Mouse (Mus musculus) neural tube, embryonic 14.5 days (tissue): ENCODE data around the gene Fbxo4. TPM values are rescaled to one million over a fixed set of nuclear protein-coding genes. Genes with fewer than 3 reads are reported as not detected.

Experiments used
- ATAC-seq: fragments of 200-750 bp; cut with Nextera tagmentation; 2 replicates; pipeline ENCODE4 v1.8.0; 2017; ENCODE audit warnings: low read depth, mild to moderate bottlenecking, moderate TSS enrichment, moderate library complexity
- H3K27ac ChIP-seq: fragments of 300-500 bp; sonication (generic); 2 replicates; pipeline ENCODE4 v1.5.1; 2014; ENCODE audit warnings: low read depth, mild to moderate bottlenecking, control low read depth, low read length, moderate library complexity, mixed read lengths
- H3K27me3 ChIP-seq: fragments of 300-500 bp; sonication (generic); 2 replicates; pipeline ENCODE4 v1.6.1; 2014; ENCODE audit warnings: low read length; ENCODE audit not compliant: control insufficient read depth, insufficient read depth
- H3K36me3 ChIP-seq: fragments of 300-500 bp; sonication (generic); 2 replicates; pipeline ENCODE4 v1.6.1; 2014; ENCODE audit warnings: low read length, mixed read lengths; ENCODE audit not compliant: control insufficient read depth, insufficient read depth
- H3K4me1 ChIP-seq: fragments of 300-500 bp; sonication (generic); 2 replicates; pipeline ENCODE4 v1.6.1; 2014; ENCODE audit warnings: low read length; ENCODE audit not compliant: control insufficient read depth, insufficient read depth
- H3K4me2 ChIP-seq: fragments of 300-500 bp; sonication (generic); 2 replicates; pipeline ENCODE4 v1.6.1; 2014; ENCODE audit warnings: mild to moderate bottlenecking, low read depth, low read length, control low read depth
- H3K4me3 ChIP-seq: fragments of 300-500 bp; sonication (generic); 2 replicates; pipeline ENCODE4 v1.5.1; 2014; ENCODE audit warnings: low read depth, low read length, control low read depth, mixed read lengths
- H3K9ac ChIP-seq: fragments of 300-500 bp; sonication (generic); replicated peaks from 2 replicates; pipeline ENCODE4 v1.6.1; 2014; ENCODE audit warnings: low read depth, mild to moderate bottlenecking, control low read depth, low read length, mixed read lengths
- H3K9me3 ChIP-seq: fragments of 300-500 bp; sonication (generic); 2 replicates; pipeline ENCODE4 v1.6.1; 2016; ENCODE audit warnings: low read length; ENCODE audit not compliant: control insufficient read depth
- WGBS: fragments of 180-500 bp; shearing (Covaris S2); extraction: QIAGEN DNeasy Blood & Tissue Kit; methylation state at CpG from one replicate; pipeline ENCODE4 v1.1.7; 2014; 5-methylcytosine and 5-hydroxymethylcytosine counted together
- polyA plus RNA-seq: library from polyadenylated mRNA; unstranded; fragments of >200 nt; fragmentation: Nextera tagmentation; extraction: Ambion mirVana; gene quantifications from 2 replicates; pipeline ENCODE4 v1.2.1, GENCODE M21; 2014

Gene Fbxo4
- polyA plus RNA-seq, 1 experiment from 2014 or later = 9.1 TPM

GRCm38 (mm10) chr15:4023747-4024146 lies 44.4 kb upstream of the Fbxo4 start:
- no peak overlapping the region for H3K4me3 ChIP-seq
- no peak overlapping the region for H3K27ac ChIP-seq
- H3K9me3 ChIP-seq = no peaks in the 10 kb centered on the region
- H3K9ac ChIP-seq = no peak overlapping the region
- H3K27me3 ChIP-seq = no peaks in the 10 kb centered on the region
- no peak for ATAC-seq
- 92% methylated on average over 2 of the region's 2 CpGs for WGBS
- no peak overlapping the region for H3K4me2 ChIP-seq
- H3K4me1 ChIP-seq = peaks cover 4% of the 10 kb centered on the region; the same call in 1 of the 2 replicates
- no peaks in the 10 kb centered on the region for H3K36me3 ChIP-seq

GRCm38 (mm10) chr15:4020711-4021110 lies 41.3 kb upstream of the Fbxo4 start:
- Histone ChIP-seq H3K4me3 (no peak overlapping the region), H3K9ac (no peak overlapping the region), H3K27me3 (no peaks in the 10 kb centered on the region), H3K4me1 (no peaks in the 10 kb centered on the region), H3K4me2 (no peak overlapping the region), H3K36me3 (no peaks in the 10 kb centered on the region), H3K27ac (no peak overlapping the region), H3K9me3 (no peaks in the 10 kb centered on the region)
- WGBS = 74% methylated on average over 4 of the region's 4 CpGs
- no peak for ATAC-seq

GRCm38 (mm10) chr15:4013873-4014272 lies 34.5 kb upstream of the Fbxo4 start:
- H3K4me1 ChIP-seq = no peaks in the 10 kb centered on the region
- H3K4me3 ChIP-seq = no peak overlapping the region
- no peak overlapping the region for H3K4me2 ChIP-seq
- no peaks in the 10 kb centered on the region for H3K9me3 ChIP-seq
- H3K27me3 ChIP-seq = no peaks in the 10 kb centered on the region
- 65% methylated on average over 2 of the region's 2 CpGs for WGBS
- H3K9ac ChIP-seq = no peak overlapping the region
- no peak overlapping the region for H3K27ac ChIP-seq
- peak; percentile 82; the same call in 1 of the 2 replicates for ATAC-seq
- no peaks in the 10 kb centered on the region for H3K36me3 ChIP-seq

- H3K9ac ChIP-seq = no peak overlapping the region
- no peaks in the 10 kb centered on the region for H3K9me3 ChIP-seq
- H3K4me1 ChIP-seq = peaks cover 3% of the 10 kb centered on the region; the same call in 1 of the 2 replicates
- no peak for ATAC-seq
- H3K36me3 ChIP-seq = no peaks in the 10 kb centered on the region
- WGBS = 86% methylated on average over 2 of the region's 2 CpGs
- no peak overlapping the region for H3K4me2 ChIP-seq
- no peaks in the 10 kb centered on the region for H3K27me3 ChIP-seq
- no peak overlapping the region for H3K4me3 ChIP-seq
- no peak overlapping the region for H3K27ac ChIP-seq
Measured at GRCm38 (mm10) chr15:4000536-4000935, 21.2 kb upstream of the Fbxo4 start.

GRCm38 (mm10) chr15:3999144-3999543 lies 19.8 kb upstream of the Fbxo4 start:
- Histone ChIP-seq H3K36me3 (no peaks in the 10 kb centered on the region), H3K27ac (no peak overlapping the region), H3K9ac (no peak overlapping the region), H3K4me3 (no peak overlapping the region), H3K4me2 (no peak overlapping the region), H3K4me1 (peaks cover 9% of the 10 kb centered on the region; the same call in 1 of the 2 replicates), H3K9me3 (no peaks in the 10 kb centered on the region), H3K27me3 (no peaks in the 10 kb centered on the region)
- no peak for ATAC-seq
- 74% methylated on average over 2 of the region's 2 CpGs for WGBS

- peak overlapping the region; percentile 78 for H3K4me2 ChIP-seq
- H3K27ac ChIP-seq = peak overlapping the region; percentile 81
- 24% methylated on average over 14 of the region's 14 CpGs for WGBS
- ATAC-seq = no peak
- peak overlapping the region; percentile 82 for H3K4me3 ChIP-seq
- H3K4me1 ChIP-seq = peaks cover 9% of the 10 kb centered on the region; the same call in 1 of the 2 replicates
- peak overlapping the region; percentile 45; the same call in 1 of the 2 replicates for H3K9ac ChIP-seq
- H3K27me3 ChIP-seq = no peaks in the 10 kb centered on the region
- no peaks in the 10 kb centered on the region for H3K9me3 ChIP-seq
- H3K36me3 ChIP-seq = 0 out of 2 replicates have a peak, but pooled peaks cover 6% of the 10 kb centered on the region
Measured at GRCm38 (mm10) chr15:3996267-3997010, 17.1 kb upstream of the Fbxo4 start.

GRCm38 (mm10) chr15:3995448-3996266 lies 16.3 kb upstream of the Fbxo4 start, which contains the start of gene AW549877:
Gene AW549877 (minus strand): TSS chr15:3995744.
- H3K27ac ChIP-seq = peak within 1 kb of the TSS; percentile 88
- 0 out of 2 replicates have a peak, but pooled peaks cover 13% of the 10 kb centered on the region for H3K36me3 ChIP-seq
- peak within 1 kb of the TSS; percentile 81 for H3K9ac ChIP-seq
- no peaks in the 10 kb centered on the region for H3K27me3 ChIP-seq
- H3K4me1 ChIP-seq = peaks cover 9% of the 10 kb centered on the region; the same call in 1 of the 2 replicates
- peak; percentile 100 for ATAC-seq
- H3K4me3 ChIP-seq = peak within 1 kb of the TSS; percentile 82
- under 1% methylated on average over 59 of the region's 61 CpGs for WGBS
- H3K9me3 ChIP-seq = no peaks in the 10 kb centered on the region
- peak within 1 kb of the TSS; percentile 78 for H3K4me2 ChIP-seq

- Histone ChIP-seq H3K27me3 (no peaks in the 10 kb centered on the region), H3K4me3 (peak overlapping the region; percentile 82), H3K9me3 (no peaks in the 10 kb centered on the region), H3K36me3 (0 out of 2 replicates have a peak, but pooled peaks cover 13% of the 10 kb centered on the region), H3K9ac (peak overlapping the region; percentile 81), H3K4me2 (peak overlapping the region; percentile 36), H3K4me1 (peaks cover 9% of the 10 kb centered on the region; the same call in 1 of the 2 replicates), H3K27ac (peak overlapping the region; percentile 88)
- WGBS = 29% methylated on average over 14 of the region's 14 CpGs
- ATAC-seq = no peak
Measured at GRCm38 (mm10) chr15:3994852-3995447, 15.6 kb upstream of the Fbxo4 start.
